Mouse (Mus musculus): Measurements from ENCODE around the gene Luzp2. TPM values are rescaled to one million over a fixed set of nuclear protein-coding genes. Genes with fewer than 3 reads are reported as not detected.

Luzp2 gene
- total RNA-seq (2021), result under 1 TPM; 0.11 to 0.15 TPM
- long read RNA-seq, experiment 1, result 0 reads
- long read RNA-seq, experiment 2, result 0 reads

DNA sequence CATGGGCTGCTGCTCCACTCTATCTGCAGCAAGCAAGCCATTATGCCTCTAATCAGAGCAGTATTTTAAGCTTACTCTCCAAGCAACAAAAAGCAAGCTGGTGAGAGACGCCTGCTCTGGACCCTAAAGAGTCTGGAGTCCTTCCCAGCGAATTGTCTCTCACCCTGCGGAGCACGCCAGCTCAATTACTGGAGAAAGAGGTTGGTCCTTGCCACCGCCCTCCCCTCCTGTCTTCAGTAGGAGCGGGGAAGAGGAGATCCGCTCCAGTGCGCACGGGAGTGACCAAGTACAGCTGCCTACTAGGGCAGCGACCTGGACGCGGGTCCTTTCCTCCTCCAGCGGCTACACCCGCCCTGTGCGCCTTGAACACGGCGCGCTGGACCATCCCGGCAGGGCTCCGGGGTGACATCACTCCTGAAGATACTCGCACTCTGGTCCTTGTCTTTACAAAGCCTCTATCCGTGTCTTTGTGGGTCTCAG, at the start of gene Luzp2:
Luzp2 (plus strand) TSS at position 127 of the 480 bp plus-strand sequence.
- DNase-seq, result no peak

DNA sequence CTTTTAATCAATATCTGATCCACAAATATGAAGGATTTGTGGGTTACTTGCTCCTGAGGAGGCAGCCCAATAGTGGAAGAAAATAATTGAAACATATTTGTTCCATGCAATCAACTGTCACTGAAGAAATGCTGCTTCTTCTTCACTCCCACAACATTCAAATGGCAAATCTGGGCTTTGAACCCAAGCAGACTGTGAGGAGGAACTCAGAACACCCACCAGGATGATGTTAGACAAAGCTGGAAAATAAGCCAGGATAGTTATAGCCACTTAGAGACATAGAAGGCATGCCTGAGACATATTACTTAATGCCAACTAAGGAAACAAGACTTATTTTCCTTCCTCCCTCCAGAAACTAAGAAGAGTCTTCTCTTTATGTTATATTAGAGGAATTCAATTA, 47.8 kb upstream of the Luzp2 start:
- DNase-seq, result no peak

DNA sequence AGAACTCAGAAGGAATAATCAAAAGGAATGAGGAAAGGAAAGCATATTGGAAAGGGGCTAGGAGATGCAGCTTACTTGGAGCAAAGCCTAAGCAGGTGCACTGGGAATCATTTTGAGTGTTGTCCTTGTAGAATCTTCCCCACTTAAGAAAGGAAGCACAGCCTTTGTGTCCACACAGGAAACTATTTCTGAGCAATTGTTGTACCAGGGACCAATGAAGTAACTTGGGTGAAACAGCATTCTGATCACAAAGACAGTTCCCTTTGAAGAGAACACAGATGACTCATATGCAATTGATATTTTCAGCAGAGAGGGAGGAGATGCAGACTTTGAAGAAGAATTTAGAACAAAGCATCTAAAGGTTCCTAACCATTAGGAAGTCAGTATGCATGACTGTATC, 16.7 kb upstream of the Luzp2 start:
- DNase-seq, result no peak

GRCm38 (mm10) chr7:54828751-54829150, 6.5 kb upstream of the Luzp2 start:
- DNase-seq, result no peak

- DNase-seq, result no peak
Observed at GRCm38 (mm10) chr7:54835911-54836352, 634 bp downstream of the Luzp2 start.

GRCm38 (mm10) chr7:54836437-54836836, 1.1 kb downstream of the Luzp2 start:
- no peak for DNase-seq

DNA sequence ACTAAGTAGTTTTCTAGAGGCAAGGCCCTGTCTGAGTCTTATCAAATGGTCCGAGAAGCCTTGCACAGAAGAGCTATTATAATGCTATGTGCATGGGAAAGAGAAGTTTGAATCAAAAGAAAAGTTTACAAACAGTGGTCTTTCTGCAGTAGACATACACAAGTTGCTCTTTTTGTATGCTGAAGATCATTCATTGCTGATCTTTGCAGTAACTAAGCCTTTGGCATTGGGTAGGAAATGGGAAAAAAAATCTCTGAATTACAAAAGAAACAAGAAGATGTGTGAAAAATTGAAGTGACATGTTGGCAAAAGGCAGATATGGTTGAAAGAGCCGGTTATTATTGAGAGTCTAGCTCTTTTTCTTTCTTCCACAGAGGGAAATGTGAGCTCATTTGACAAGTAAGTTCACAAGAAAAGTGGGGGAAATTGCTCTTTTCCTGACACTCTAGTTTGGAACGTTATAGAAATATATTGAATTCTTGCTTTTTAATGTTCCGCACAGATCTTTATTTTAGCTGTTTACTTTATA, 7.6 kb downstream of the Luzp2 start:
- DNase-seq, result no peak

DNA sequence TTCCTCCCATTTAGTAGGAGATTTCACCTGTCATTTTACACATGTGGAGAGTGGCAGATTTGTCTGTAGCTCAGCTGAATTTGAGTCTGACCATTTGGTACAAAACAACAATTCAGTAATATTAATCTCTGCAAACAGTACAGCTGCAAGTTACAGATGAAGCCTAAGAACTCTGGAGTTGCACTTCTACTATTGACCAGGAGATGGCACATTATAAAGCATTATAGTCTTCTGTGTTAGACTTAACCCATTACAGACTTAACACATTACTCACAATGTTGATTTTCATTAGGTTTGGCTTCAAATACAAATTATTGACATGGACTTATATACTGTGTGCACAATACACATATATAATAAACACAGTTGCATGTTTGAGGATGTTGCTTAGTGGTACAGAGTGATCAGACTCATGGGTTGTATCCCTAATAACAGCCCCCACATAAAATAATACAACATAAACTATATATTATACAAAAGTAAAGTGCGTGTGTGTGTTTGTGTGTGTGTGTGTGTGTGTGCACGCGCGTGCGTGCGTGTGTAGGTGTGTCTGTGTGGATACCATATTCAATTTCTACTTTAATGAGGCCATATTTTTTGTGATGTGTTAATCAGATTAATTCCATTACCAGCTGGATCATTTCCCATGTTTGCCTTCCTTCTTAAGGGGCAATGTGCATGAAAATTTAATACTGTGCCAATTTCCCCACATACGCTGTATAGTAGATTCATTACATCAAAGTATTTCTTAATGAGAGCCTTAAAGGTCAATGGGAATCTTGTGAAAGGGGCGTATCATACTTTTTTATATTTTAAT, 10.8 kb downstream of the Luzp2 start:
- DNase-seq, result no peak

DNA sequence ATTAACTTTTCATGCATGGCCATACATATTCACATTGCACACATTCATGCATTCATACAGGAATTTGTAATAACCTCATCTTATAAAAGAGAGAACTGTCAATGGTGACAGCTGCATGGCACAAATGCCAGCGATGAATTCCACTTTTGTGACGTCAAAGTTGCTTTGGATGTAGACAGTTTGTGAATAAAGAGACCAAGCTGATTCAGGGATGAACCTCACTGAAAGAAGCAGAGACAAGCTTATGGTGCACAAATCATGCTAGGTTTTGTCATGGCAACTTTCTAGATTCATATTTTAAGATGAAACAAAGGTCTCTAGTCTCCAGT, 11.4 kb downstream of the Luzp2 start:
- no peak for DNase-seq

- DNase-seq, result no peak
Observed at GRCm38 (mm10) chr7:54852860-54853259, 17.6 kb downstream of the Luzp2 start.

GRCm38 (mm10) chr7:54861230-54861856, 26.0 kb downstream of the Luzp2 start:
- no peak for DNase-seq

- no peak for DNase-seq
Observed at GRCm38 (mm10) chr7:54878928-54879644, 43.8 kb downstream of the Luzp2 start.

DNA sequence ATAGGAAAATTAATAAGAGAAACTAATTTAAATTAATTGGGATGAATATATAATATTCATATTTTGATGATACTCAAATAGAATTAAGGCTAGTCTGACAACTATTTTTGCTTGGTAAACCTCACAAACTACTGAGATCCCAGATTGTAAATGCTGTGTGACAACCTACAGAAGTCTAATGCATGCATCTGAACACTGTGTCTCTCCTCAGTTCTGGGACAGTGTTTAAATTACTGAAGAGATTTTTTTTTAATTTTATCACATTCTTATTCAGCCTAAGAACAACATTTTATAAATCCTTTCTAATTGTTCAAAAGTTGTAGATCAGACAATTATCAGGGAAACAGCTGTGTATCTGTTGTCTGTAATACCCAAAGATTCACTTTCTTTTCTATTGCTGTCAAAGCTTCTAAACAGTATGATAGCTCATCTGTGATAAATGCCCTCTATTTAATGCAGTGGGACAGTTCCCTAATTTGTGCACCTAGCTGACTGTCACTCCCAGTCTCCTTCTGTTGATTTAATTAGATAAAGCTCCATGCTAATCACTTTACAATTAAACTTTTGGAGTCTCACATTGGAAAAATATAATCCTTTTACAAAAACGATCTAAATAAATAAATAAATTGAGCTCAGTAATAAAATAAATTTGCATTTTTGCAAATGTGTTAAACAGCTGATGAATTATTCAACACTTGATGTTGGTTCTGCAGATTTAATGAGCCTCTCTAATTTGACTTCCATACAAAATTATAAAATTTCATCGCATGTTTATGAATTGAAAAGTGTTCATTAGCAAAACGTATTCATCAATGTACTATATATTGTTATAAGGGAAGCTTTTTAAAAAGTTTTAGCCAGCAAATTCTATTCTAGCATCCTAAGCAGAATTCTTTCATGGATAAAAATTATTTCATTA, 58.7 kb downstream of the Luzp2 start:
- no peak for DNase-seq

GRCm38 (mm10) chr7:54898589-54898988, 63.3 kb downstream of the Luzp2 start:
- no peak for DNase-seq

DNA sequence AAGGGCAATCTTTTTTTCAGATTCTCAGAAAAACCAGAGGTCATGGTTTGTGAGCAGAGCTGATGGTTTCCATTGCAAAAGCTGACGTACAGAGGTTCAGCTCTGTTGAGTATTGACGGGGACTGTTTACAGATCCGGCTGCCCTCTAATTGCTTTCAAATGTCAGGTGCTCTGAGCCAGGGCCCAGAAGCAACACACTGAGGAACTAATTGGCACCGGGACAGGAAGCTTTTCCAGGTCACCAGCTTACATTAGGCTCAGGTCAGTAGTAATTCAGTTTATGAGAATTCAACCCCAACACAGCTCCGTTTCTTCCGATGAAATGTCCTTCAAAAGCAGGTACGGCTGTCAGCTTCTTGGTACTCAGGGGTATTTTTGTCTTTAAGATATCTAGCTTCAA, 74.7 kb downstream of the Luzp2 start:
- no peak for DNase-seq

- DNase-seq, result no peak
Observed at GRCm38 (mm10) chr7:54914030-54914429, 78.7 kb downstream of the Luzp2 start.

DNA sequence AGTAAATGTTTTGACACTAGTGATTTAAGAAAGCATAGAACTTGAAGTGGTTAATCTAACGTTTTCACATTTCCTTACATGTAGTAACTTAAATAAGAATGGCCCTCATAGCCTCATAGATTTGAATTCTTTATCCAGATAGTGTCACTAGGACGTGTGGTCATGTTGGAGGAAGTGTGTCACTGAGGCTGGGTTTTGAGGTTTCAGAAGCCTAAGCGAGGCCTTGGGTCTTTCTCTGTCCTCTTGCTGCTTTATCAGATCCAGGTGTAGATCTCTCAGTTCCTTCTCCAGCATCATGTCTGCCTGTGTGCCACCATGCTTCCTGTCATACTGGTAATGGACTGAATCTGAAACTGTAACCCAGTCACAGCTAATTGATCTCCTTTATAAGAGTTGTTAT, 86.7 kb downstream of the Luzp2 start:
- no peak for DNase-seq

- no peak for DNase-seq
Observed at GRCm38 (mm10) chr7:54956759-54957158, 121.5 kb downstream of the Luzp2 start.

- no peak for DNase-seq
Observed at GRCm38 (mm10) chr7:54962678-54963077, 127.4 kb downstream of the Luzp2 start.

GRCm38 (mm10) chr7:54977372-54977771, 142.1 kb downstream of the Luzp2 start:
- no peak for DNase-seq

DNA sequence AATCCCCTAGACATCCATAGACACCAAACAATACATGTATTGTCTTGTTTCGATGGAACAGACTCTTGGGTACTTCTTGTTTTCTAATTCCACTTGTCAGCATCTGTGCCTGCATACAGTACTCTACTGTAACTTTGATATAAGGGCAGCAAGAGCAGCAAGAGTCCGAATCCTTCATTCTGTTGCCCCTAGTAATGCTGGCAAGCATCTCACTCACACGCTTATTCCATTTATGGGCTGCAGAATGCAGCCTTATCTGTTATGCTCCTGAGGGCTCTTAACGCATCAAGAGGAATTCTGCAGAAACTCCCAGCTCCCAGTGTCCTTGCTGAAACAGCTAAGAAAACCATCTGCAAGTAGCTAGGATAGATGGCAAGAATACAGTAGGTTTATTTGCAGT, 145.3 kb downstream of the Luzp2 start:
- DNase-seq, result no peak

- no peak for DNase-seq
Observed at GRCm38 (mm10) chr7:55000397-55000796, 165.1 kb downstream of the Luzp2 start.

Measured in gastrocnemius, postnatal 25 days (tissue).